Mouse (Mus musculus) stomach, embryonic 14.5 days (tissue): ENCODE results near the gene Svbp. TPM values are rescaled to one million over a fixed set of nuclear protein-coding genes. Genes with fewer than 3 reads are reported as not detected.

ENCODE experiments used
- ATAC-seq: fragments of 200-750 bp; cut with Nextera tagmentation; 2 replicates; pipeline ENCODE4 v1.8.0; 2017; ENCODE audit warnings: low read depth, moderate TSS enrichment; ENCODE audit not compliant: insufficient number of reproducible peaks, insufficient read depth, low FRiP score
- H3K27ac ChIP-seq: fragments of 300-500 bp; sonication (generic); 2 replicates; pipeline ENCODE4 v1.5.1; 2014; ENCODE audit warnings: mild to moderate bottlenecking, low read length, moderate library complexity, mixed read lengths
- H3K27me3 ChIP-seq: fragments of 300-500 bp; sonication (generic); 2 replicates; pipeline ENCODE4 v1.6.1; 2014; ENCODE audit warnings: low read length, control low read depth, mixed read lengths; ENCODE audit not compliant: control insufficient read depth, insufficient read depth
- H3K36me3 ChIP-seq: fragments of 300-500 bp; sonication (generic); 2 replicates; pipeline ENCODE4 v1.6.1; 2014; ENCODE audit warnings: mild to moderate bottlenecking, control low read depth, low read length, moderate library complexity, mixed read lengths; ENCODE audit not compliant: control insufficient read depth, insufficient read depth
- H3K4me1 ChIP-seq: fragments of 300-500 bp; sonication (generic); 2 replicates; pipeline ENCODE4 v1.6.1; 2014; ENCODE audit warnings: low read length, control low read depth, mixed read lengths; ENCODE audit not compliant: control insufficient read depth, insufficient read depth
- H3K4me2 ChIP-seq: fragments of 300-500 bp; sonication (generic); replicated peaks from 2 replicates; pipeline ENCODE4 v1.6.1; 2014; ENCODE audit warnings: low read depth, low read length, control low read depth
- H3K4me3 ChIP-seq: fragments of 300-500 bp; sonication (generic); 2 replicates; pipeline ENCODE4 v1.5.1; 2014; ENCODE audit warnings: low read depth, low read length, control low read depth
- H3K9ac ChIP-seq: fragments of 300-500 bp; sonication (generic); replicated peaks from 2 replicates; pipeline ENCODE4 v1.6.1; 2014; ENCODE audit warnings: low read depth, mild to moderate bottlenecking, control low read depth, low read length, moderate library complexity, mixed read lengths
- H3K9me3 ChIP-seq: fragments of 300-500 bp; sonication (generic); 2 replicates; pipeline ENCODE4 v1.6.1; 2016; ENCODE audit warnings: low read depth, low read length, control low read depth; ENCODE audit not compliant: control insufficient read depth
- WGBS: fragments of 180-500 bp; shearing (Covaris S2); extraction: QIAGEN DNeasy Blood & Tissue Kit; methylation state at CpG from one replicate; pipeline ENCODE4 v1.1.7; 2014; 5-methylcytosine and 5-hydroxymethylcytosine counted together
- polyA plus RNA-seq: library from polyadenylated mRNA; unstranded; fragments of >200 nt; fragmentation: Nextera tagmentation; extraction: Ambion mirVana; gene quantifications from 2 replicates; pipeline ENCODE4 v1.2.1, GENCODE M21; 2014

The Svbp gene
- polyA plus RNA-seq, 1 experiment from 2014 or later: 155 TPM

DNA sequence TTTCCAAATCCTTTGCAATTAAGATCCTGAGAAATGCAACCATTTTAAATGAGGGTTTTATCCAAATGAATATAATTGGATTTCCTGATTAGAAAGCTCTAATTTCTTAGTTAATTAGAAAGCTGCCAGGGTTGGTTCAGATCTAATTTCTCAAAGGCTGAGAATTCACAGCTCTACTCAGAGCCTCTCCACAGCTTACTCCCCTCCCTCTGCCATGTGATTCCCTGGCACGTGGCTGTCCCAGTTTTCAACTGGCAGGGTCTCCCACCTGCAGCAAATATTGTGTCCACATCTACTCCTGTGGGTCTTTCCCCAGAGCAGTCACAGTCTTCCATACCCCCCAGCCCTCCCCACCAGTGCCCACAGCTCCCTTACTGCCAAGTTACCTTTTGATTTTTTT is 11.6 kb upstream of the Svbp start:
- Histone ChIP-seq H3K36me3 (no peaks in the 10 kb centered on the region), H3K4me1 (no peaks in the 10 kb centered on the region), H3K9me3 (no peaks in the 10 kb centered on the region), H3K27ac (no peak overlapping the region), H3K27me3 (no peaks in the 10 kb centered on the region), H3K4me3 (no peak overlapping the region), H3K9ac (no peak overlapping the region), H3K4me2 (no peak overlapping the region)
- WGBS: 52% methylated on average over 1 of the region's 1 CpGs
- ATAC-seq: no peak

DNA sequence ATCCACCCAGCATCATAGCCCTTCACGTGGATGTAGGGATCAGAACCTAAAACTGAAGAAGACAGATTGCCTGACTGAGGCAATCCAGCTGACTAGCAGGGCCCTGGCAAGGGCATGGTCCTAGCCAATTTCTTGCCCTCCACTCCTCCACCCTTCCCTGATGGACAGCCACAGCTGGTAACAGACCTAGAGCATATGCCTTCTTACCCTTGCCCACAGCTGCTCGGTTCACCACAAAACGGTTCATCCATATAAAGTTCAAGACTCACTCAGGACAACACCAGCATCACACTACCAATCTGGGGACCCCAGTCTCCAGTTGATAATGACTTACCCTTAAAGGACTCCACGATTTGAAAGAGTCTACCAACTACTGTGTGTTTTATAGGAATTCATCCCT is 9.3 kb upstream of the Svbp start:
- no peak overlapping the region for H3K4me3 ChIP-seq
- H3K4me2 ChIP-seq: no peak overlapping the region

DNA sequence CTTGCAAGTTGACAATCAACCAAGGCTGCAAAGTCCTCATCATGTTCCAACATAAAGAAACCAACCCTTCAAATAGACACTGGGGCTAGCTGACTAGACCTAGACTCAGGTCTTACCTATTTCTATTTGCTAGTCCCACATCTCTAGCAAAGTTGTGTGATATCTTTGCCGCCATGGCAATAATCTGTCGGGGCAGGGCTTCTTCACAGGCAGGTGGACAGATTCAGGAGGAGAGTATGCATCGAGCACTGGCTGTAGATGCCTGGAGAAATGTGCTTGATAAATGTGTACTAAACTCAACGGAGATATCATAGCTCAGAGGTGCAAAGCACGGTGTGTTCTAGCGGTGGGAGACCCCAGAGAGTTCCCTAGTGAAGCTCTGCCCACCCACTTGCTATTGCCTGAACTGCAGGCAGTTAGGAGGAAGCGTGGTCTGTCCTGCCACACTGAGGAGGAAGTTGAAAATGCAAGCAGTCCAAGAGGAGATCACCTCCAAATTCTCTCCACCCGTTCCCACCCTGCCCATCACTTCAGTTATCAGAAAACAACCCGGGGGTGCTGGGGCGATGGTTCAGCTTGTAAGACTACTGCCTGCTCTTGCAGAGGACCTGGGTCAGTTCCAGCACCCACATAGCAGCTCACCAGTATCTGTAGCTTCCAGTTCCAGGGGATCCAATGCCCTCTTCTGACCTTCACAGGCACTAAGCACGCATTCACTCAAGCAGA is 6.9 kb upstream of the Svbp start:
- no peaks in the 10 kb centered on the region for H3K9me3 ChIP-seq
- no peak overlapping the region for H3K4me3 ChIP-seq
- H3K27ac ChIP-seq: no peak overlapping the region
- no peaks in the 10 kb centered on the region for H3K27me3 ChIP-seq
- H3K9ac ChIP-seq: no peak overlapping the region
- WGBS: 48% methylated on average over 11 of the region's 11 CpGs
- H3K36me3 ChIP-seq: no peaks in the 10 kb centered on the region
- H3K4me1 ChIP-seq: no peaks in the 10 kb centered on the region
- H3K4me2 ChIP-seq: no peak overlapping the region
- peak; percentile 34; the same call in 1 of the 2 replicates for ATAC-seq

More for the DNA sequence above, 9.3 kb upstream of the Svbp start:
- ATAC-seq: no peak
- H3K9me3 ChIP-seq: no peaks in the 10 kb centered on the region
- no peak overlapping the region for H3K9ac ChIP-seq
- no peaks in the 10 kb centered on the region for H3K4me1 ChIP-seq
- WGBS: 79% methylated on average over 4 of the region's 4 CpGs
- no peak overlapping the region for H3K27ac ChIP-seq
- no peaks in the 10 kb centered on the region for H3K36me3 ChIP-seq
- no peaks in the 10 kb centered on the region for H3K27me3 ChIP-seq

DNA sequence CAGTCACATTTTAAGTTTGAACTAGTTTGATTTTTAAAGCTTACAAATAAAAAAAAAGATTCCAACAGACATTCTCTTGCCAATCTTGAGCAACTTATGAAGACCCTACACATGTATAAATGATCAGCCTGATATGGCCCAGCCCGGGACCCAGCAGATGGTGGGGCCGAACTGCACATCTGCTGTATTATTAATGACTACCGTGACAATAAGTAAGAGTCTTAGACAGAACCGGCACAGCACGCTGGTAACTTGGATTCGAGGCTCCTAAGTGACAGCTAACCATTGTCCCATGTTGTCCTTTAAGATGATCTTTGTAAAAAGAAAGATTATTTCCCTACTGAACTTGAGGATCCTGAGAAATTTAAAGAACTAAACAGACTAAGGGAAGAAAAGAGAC is 5.7 kb upstream of the Svbp start:
- Histone ChIP-seq H3K27ac (no peak overlapping the region), H3K9ac (no peak overlapping the region)
- WGBS: 69% methylated on average over 6 of the region's 6 CpGs

DNA sequence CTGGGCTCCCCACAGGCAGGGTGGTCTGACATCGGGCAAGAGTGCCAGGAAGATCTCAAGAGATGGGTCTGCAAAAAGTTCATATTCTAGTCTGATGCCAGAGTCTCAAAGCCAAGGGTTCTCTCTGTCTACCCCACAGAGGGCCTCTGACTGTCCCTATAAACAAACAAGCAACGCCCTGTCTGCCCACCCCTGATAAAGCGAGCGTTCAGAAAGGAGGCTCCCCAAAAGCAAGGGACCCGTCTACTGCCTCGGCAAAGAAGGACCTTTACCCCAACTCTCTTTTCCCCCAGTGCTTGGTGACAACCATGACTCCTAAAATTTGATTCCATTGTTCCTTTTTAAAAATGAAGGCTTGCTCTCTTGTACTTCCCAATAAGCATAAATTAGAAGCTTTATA is 5.2 kb upstream of the Svbp start, which contains the start of gene Ermap:
Ermap (minus strand) TSS at position 148 of the 400 bp plus-strand sequence.
- Histone ChIP-seq H3K4me3 (no peak within 1 kb of the TSS), H3K36me3 (no peaks in the 10 kb centered on the region), H3K4me2 (no peak within 1 kb of the TSS), H3K4me1 (no peaks in the 10 kb centered on the region), H3K27ac (no peak within 1 kb of the TSS), H3K9me3 (no peaks in the 10 kb centered on the region), H3K27me3 (no peaks in the 10 kb centered on the region), H3K9ac (no peak within 1 kb of the TSS)
- peak; percentile 68; the same call in 1 of the 2 replicates for ATAC-seq
- 68% methylated on average over 6 of the region's 6 CpGs for WGBS

More for the DNA sequence above, 5.7 kb upstream of the Svbp start:
- no peak for ATAC-seq
- H3K36me3 ChIP-seq: no peaks in the 10 kb centered on the region
- H3K9me3 ChIP-seq: no peaks in the 10 kb centered on the region
- no peaks in the 10 kb centered on the region for H3K27me3 ChIP-seq
- H3K4me1 ChIP-seq: no peaks in the 10 kb centered on the region
- H3K4me3 ChIP-seq: no peak overlapping the region
- H3K4me2 ChIP-seq: no peak overlapping the region

DNA sequence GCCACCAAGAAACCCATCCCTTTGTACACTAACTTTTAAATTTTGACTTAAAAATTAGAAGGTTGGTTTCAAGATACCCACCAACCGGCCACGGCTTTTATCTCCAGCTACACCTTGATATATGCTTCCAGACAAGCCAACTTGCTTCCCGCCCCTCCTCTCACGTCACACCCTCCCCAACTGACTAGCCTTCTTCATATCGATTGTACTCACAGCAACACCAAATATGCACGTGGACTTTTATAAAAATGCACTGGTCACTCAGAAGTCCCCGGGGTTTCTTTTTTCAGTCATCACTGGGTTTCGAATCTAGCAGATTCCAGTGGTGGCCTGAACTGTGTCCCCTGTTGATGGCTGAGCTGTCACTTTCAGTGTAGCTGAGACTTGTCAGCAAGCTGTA is 4.5 kb upstream of the Svbp start:
- 76% methylated on average over 8 of the region's 8 CpGs for WGBS
- Histone ChIP-seq H3K9ac (no peak overlapping the region), H3K4me2 (no peak overlapping the region), H3K9me3 (no peaks in the 10 kb centered on the region), H3K4me3 (no peak overlapping the region), H3K27ac (no peak overlapping the region), H3K36me3 (no peaks in the 10 kb centered on the region), H3K4me1 (no peaks in the 10 kb centered on the region), H3K27me3 (no peaks in the 10 kb centered on the region)
- ATAC-seq: no peak

DNA sequence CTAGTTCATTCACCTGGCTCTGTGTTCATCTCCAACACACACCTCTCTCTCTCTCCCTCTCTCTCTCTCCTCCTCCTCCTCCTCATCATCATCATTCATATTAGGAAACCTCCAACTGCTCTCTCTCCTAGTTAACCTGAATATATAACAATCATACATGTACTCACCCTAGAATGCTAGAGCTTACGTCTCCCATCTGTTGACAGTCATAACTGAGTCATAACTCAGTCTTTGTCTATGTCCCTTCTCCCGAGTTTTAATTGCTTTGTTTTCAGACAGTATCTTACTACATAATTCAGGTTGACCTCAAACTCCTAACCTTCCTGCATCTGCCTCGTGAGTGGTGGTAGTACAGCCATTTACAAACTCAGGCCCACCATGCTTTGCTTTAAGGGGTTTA is 3.8 kb upstream of the Svbp start:
- Histone ChIP-seq H3K4me1 (peaks cover 4% of the 10 kb centered on the region; the same call in 1 of the 2 replicates), H3K27ac (no peak overlapping the region), H3K36me3 (no peaks in the 10 kb centered on the region), H3K4me3 (no peak overlapping the region), H3K4me2 (no peak overlapping the region), H3K9me3 (no peaks in the 10 kb centered on the region), H3K9ac (no peak overlapping the region), H3K27me3 (no peaks in the 10 kb centered on the region)
- WGBS: 60% methylated on average over 3 of the region's 3 CpGs
- no peak for ATAC-seq

DNA sequence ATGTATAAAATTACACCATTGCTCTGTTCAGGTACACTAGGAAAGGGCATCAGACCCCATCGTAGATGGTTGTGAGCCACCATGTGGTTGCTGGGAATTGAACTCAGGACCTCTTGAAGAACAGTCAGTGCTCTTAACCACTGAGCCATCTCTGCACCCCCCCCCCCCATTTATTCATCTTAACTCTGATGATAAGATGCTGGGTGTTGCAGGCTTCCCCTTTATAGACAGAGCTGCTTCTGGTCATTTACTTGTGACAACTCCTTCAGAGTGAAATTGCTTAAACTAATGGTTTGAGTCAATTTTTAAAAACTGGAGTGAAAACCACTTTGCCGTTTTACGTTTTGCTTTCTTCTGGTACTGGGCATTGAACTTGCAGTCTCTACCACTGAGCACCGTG is 2.3 kb upstream of the Svbp start:
- no peak overlapping the region for H3K27ac ChIP-seq
- WGBS: 91% methylated on average over 4 of the region's 4 CpGs
- ATAC-seq: no peak
- peaks cover 6% of the 10 kb centered on the region; the same call in 1 of the 2 replicates for H3K4me1 ChIP-seq
- no peaks in the 10 kb centered on the region; the same call in 1 of the 2 replicates for H3K36me3 ChIP-seq
- no peaks in the 10 kb centered on the region for H3K27me3 ChIP-seq
- H3K4me2 ChIP-seq: no peak overlapping the region
- H3K9me3 ChIP-seq: no peaks in the 10 kb centered on the region
- H3K9ac ChIP-seq: no peak overlapping the region
- no peak overlapping the region for H3K4me3 ChIP-seq
